Mouse (Mus musculus) hindbrain, embryonic 11.5 days (tissue): ENCODE measurements around the gene Rcc2. TPM values are rescaled to one million over a fixed set of nuclear protein-coding genes. Genes with fewer than 3 reads are reported as not detected.

Source experiments
- ATAC-seq: fragments of 200-750 bp; cut with Nextera tagmentation; 2 replicates; pipeline ENCODE4 v1.8.0; 2017; ENCODE audit warnings: mild to moderate bottlenecking, moderate TSS enrichment, moderate library complexity; ENCODE audit not compliant: low FRiP score
- DNase-seq: peaks from one replicate; pipeline ENCODE4 v3.0.0-alpha.2; 2015; ENCODE audit warnings: low spot score
- H3K27ac ChIP-seq: fragments of 300-500 bp; sonication (generic); 2 replicates; pipeline ENCODE4 v1.5.1; 2014; ENCODE audit warnings: mild to moderate bottlenecking, low read depth, low read length
- H3K27me3 ChIP-seq: fragments of 300-500 bp; sonication (generic); 2 replicates; pipeline ENCODE4 v1.6.1; 2014; ENCODE audit warnings: mild to moderate bottlenecking, low read length, moderate library complexity, mixed read lengths; ENCODE audit not compliant: control insufficient read depth, insufficient read depth
- H3K36me3 ChIP-seq: fragments of 300-500 bp; sonication (generic); 2 replicates; pipeline ENCODE4 v1.6.1; 2014; ENCODE audit warnings: mild to moderate bottlenecking, low read length, moderate library complexity, mixed read lengths; ENCODE audit not compliant: control insufficient read depth, insufficient read depth
- H3K4me1 ChIP-seq: fragments of 300-500 bp; sonication (generic); replicated peaks from 2 replicates; pipeline ENCODE4 v1.6.1; 2014; ENCODE audit warnings: low read length, mixed read lengths; ENCODE audit not compliant: control insufficient read depth, insufficient read depth
- H3K4me2 ChIP-seq: fragments of 300-500 bp; sonication (generic); replicated peaks from 2 replicates; pipeline ENCODE4 v1.6.1; 2014; ENCODE audit warnings: mild to moderate bottlenecking, low read depth, low read length
- H3K4me3 ChIP-seq: fragments of 300-500 bp; sonication (generic); 2 replicates; pipeline ENCODE4 v1.5.1; 2014; ENCODE audit warnings: low read depth, low read length
- H3K9ac ChIP-seq: fragments of 300-500 bp; sonication (generic); 2 replicates; pipeline ENCODE4 v1.6.1; 2014; ENCODE audit warnings: low read depth, low read length
- H3K9me3 ChIP-seq: fragments of 300-500 bp; sonication (generic); 2 replicates; pipeline ENCODE4 v1.6.1; 2016; ENCODE audit warnings: low read length; ENCODE audit not compliant: control insufficient read depth
- WGBS: fragments of 180-500 bp; shearing (Covaris S2); extraction: QIAGEN DNeasy Blood & Tissue Kit; methylation state at CpG from one replicate; pipeline ENCODE4 v1.1.7; 2014; 5-methylcytosine and 5-hydroxymethylcytosine counted together
- polyA plus RNA-seq: library from polyadenylated mRNA; unstranded; fragments of >200 nt; fragmentation: Nextera tagmentation; extraction: Ambion mirVana; gene quantifications from 2 replicates; pipeline ENCODE4 v1.2.1, GENCODE M21; 2014

Rcc2 gene
- polyA plus RNA-seq, 1 experiment from 2014 or later = 44.3 TPM

GRCm38 (mm10) chr4:140665053-140665452 lies 35.3 kb upstream of the Rcc2 start:
- Histone ChIP-seq H3K4me2 (no peak overlapping the region), H3K4me3 (no peak overlapping the region), H3K27ac (no peak overlapping the region), H3K9ac (no peak overlapping the region), H3K9me3 (no peaks in the 10 kb centered on the region), H3K27me3 (no peaks in the 10 kb centered on the region), H3K36me3 (no peaks in the 10 kb centered on the region), H3K4me1 (peaks cover 5% of the 10 kb centered on the region; the same call in 1 of the 2 replicates)
- WGBS = 64% methylated on average over 7 of the region's 7 CpGs
- no peak for DNase-seq
- ATAC-seq = no peak

GRCm38 (mm10) chr4:140665760-140666159 lies 34.6 kb upstream of the Rcc2 start, which contains the start of gene Arhgef10l:
TSS of gene Arhgef10l (minus strand) at chr4:140666012.
- DNase-seq (no peak), ATAC-seq (no peak)
- H3K4me3 ChIP-seq = no peak within 1 kb of the TSS
- no peak within 1 kb of the TSS for H3K4me2 ChIP-seq
- H3K36me3 ChIP-seq = no peaks in the 10 kb centered on the region
- H3K9ac ChIP-seq = no peak within 1 kb of the TSS
- no peaks in the 10 kb centered on the region for H3K9me3 ChIP-seq
- WGBS = 76% methylated on average over 11 of the region's 11 CpGs
- peaks cover 5% of the 10 kb centered on the region; the same call in 1 of the 2 replicates for H3K4me1 ChIP-seq
- H3K27me3 ChIP-seq = no peaks in the 10 kb centered on the region
- H3K27ac ChIP-seq = no peak within 1 kb of the TSS

GRCm38 (mm10) chr4:140667802-140668201 lies 32.5 kb upstream of the Rcc2 start:
- Histone ChIP-seq H3K4me2 (no peak overlapping the region), H3K36me3 (no peaks in the 10 kb centered on the region), H3K9ac (no peak overlapping the region), H3K4me1 (peaks cover under 1% of the 10 kb centered on the region; the same call in 1 of the 2 replicates), H3K4me3 (no peak overlapping the region), H3K27me3 (no peaks in the 10 kb centered on the region), H3K9me3 (no peaks in the 10 kb centered on the region), H3K27ac (no peak overlapping the region)
- 92% methylated on average over 8 of the region's 8 CpGs for WGBS
- no peak for DNase-seq
- ATAC-seq = no peak

GRCm38 (mm10) chr4:140673527-140674264 lies 26.6 kb upstream of the Rcc2 start:
- Histone ChIP-seq H3K9ac (no peak overlapping the region), H3K4me3 (no peak overlapping the region), H3K4me1 (no peaks in the 10 kb centered on the region), H3K36me3 (no peaks in the 10 kb centered on the region), H3K27ac (no peak overlapping the region), H3K27me3 (no peaks in the 10 kb centered on the region), H3K4me2 (no peak overlapping the region), H3K9me3 (no peaks in the 10 kb centered on the region)
- DNase-seq (no peak), ATAC-seq (peak; percentile 27; the same call in 1 of the 2 replicates)
- 44% methylated on average over 12 of the region's 12 CpGs for WGBS

- H3K4me3 ChIP-seq = no peak overlapping the region
- no peaks in the 10 kb centered on the region for H3K4me1 ChIP-seq
- no peak overlapping the region for H3K27ac ChIP-seq
- H3K36me3 ChIP-seq = no peaks in the 10 kb centered on the region
- H3K27me3 ChIP-seq = no peaks in the 10 kb centered on the region
- no peak overlapping the region for H3K4me2 ChIP-seq
- H3K9ac ChIP-seq = no peak overlapping the region
- DNase-seq (peak; percentile 91), ATAC-seq (peak; percentile 57)
- H3K9me3 ChIP-seq = no peaks in the 10 kb centered on the region
- 31% methylated on average over 12 of the region's 13 CpGs for WGBS
Measured at GRCm38 (mm10) chr4:140674345-140674926, 25.9 kb upstream of the Rcc2 start.

GRCm38 (mm10) chr4:140679038-140679437 lies 21.3 kb upstream of the Rcc2 start:
- Histone ChIP-seq H3K9ac (no peak overlapping the region), H3K4me2 (no peak overlapping the region), H3K4me3 (no peak overlapping the region), H3K4me1 (0 out of 2 replicates have a peak, but pooled peaks cover 1% of the 10 kb centered on the region), H3K27me3 (no peaks in the 10 kb centered on the region; the same call in 1 of the 2 replicates), H3K9me3 (no peaks in the 10 kb centered on the region), H3K27ac (no peak overlapping the region), H3K36me3 (no peaks in the 10 kb centered on the region)
- ATAC-seq = no peak
- peak; percentile 77 for DNase-seq
- 14% methylated on average over 5 of the region's 5 CpGs for WGBS

- Histone ChIP-seq H3K4me2 (no peak overlapping the region), H3K36me3 (no peaks in the 10 kb centered on the region), H3K4me3 (no peak overlapping the region), H3K27ac (no peak overlapping the region), H3K9me3 (no peaks in the 10 kb centered on the region), H3K9ac (no peak overlapping the region), H3K4me1 (peaks cover 7% of the 10 kb centered on the region; the same call in 1 of the 2 replicates), H3K27me3 (no peaks in the 10 kb centered on the region; the same call in 1 of the 2 replicates)
- 25% methylated on average over 18 of the region's 18 CpGs for WGBS
- peak; percentile 85 for DNase-seq
- ATAC-seq = no peak
Measured at GRCm38 (mm10) chr4:140679723-140680380, 20.5 kb upstream of the Rcc2 start.

GRCm38 (mm10) chr4:140680731-140681397 lies 19.5 kb upstream of the Rcc2 start:
- Histone ChIP-seq H3K4me1 (peaks cover 7% of the 10 kb centered on the region; the same call in 1 of the 2 replicates), H3K4me3 (no peak overlapping the region), H3K9ac (no peak overlapping the region), H3K9me3 (no peaks in the 10 kb centered on the region), H3K4me2 (no peak overlapping the region), H3K27me3 (no peaks in the 10 kb centered on the region; the same call in 1 of the 2 replicates), H3K27ac (no peak overlapping the region), H3K36me3 (no peaks in the 10 kb centered on the region)
- ATAC-seq (no peak), DNase-seq (no peak)
- 72% methylated on average over 8 of the region's 8 CpGs for WGBS
